ENCODE assay signal across 25 mouse cellular contexts in genomic region chr7:119279896-119280661, GRCm38 (mm10).
DNase-seq lines count a peak whose midpoint lies in the region; ATAC-seq lines count a peak whose summit lies in the region.
"Had no signal": no experiment of that assay in that cellular context is flagged by ENCODE, and none has a peak within 500 bp of the region (broad histone marks: within the 10 kb centered on the region; RNA-seq: fewer than 3 reads in every experiment).

No protein-coding gene starts in this region.

- no peak for ATAC-seq in erythroblast, adult 5-6 weeks (replicated peaks; ENCODE audit: low FRiP score, poor library complexity, severe bottlenecking)
- peak; percentile 98 for ATAC-seq in liver, embryonic 12.5 days
- peak; percentile 97 for ATAC-seq in liver, embryonic 16.5 days (ENCODE audit: low read depth)
- no peak for ATAC-seq in granulocyte monocyte progenitor cell, adult 5-6 weeks (replicated peaks; ENCODE audit: poor library complexity, severe bottlenecking)
- ATAC-seq: activated CD4-positive, CD25-positive, alpha-beta regulatory T cell, adult 4 months; CD4-positive, CD25-positive, alpha-beta regulatory T cell, adult 4 months; forebrain, embryonic 15.5 days; Patski had no signal

- H3K36me3 ChIP-seq in erythroblast, embryonic 14.5 days (ENCODE audit: control insufficient read depth): no peaks in the 10 kb centered on the region
- no peaks in the 10 kb centered on the region for H3K36me3 ChIP-seq in liver, embryonic 12.5 days
- no peaks in the 10 kb centered on the region for H3K36me3 ChIP-seq in liver, embryonic 16.5 days (ENCODE audit: control insufficient read depth, insufficient read depth)
- H3K36me3 ChIP-seq: embryonic facial prominence, embryonic 10.5 days; forebrain, embryonic 15.5 days; G1E; heart, embryonic 15.5 days had no signal

- peak; percentile 25 for DNase-seq in c-Kit-positive CD71-positive TER-119-negative erythroid progenitor cells, embryonic 14.5 days (ENCODE audit: low read depth)
- DNase-seq in Muller cell, postnatal 12 days (ENCODE audit: inconsistent ontology term): no peak
- DNase-seq in right cerebral cortex, adult 2 months (ENCODE audit: low spot score in 2 of 2): no peak
- DNase-seq: adrenal gland, postnatal 25 days; B cell, adult 2 months; cerebellum, adult 11-12 months; cerebellum, adult 9-10 months; cerebellum, postnatal 36 days; gastrocnemius, postnatal 36 days; heart, adult 2 months; heart, postnatal 14 days had no signal

- H3K9ac ChIP-seq in liver, embryonic 12.5 days: peak overlapping the region; percentile 32
- H3K9ac ChIP-seq in liver, embryonic 16.5 days (ENCODE audit: low read depth, low read length): no peak overlapping the region
- H3K9ac ChIP-seq: forebrain, embryonic 15.5 days; heart, embryonic 15.5 days; hindbrain, embryonic 14.5 days had no signal

- 31% methylated on average over 3 of the region's 3 CpGs for WGBS in liver, embryonic 12.5 days (ENCODE audit: insufficient replicate concordance)
- WGBS in liver, embryonic 16.5 days (ENCODE audit: insufficient replicate concordance): 32% methylated on average over 3 of the region's 3 CpGs

- H3K9me3 ChIP-seq in erythroblast, embryonic 14.5 days (ENCODE audit: control insufficient read depth, low read length): no peaks in the 10 kb centered on the region
- no peaks in the 10 kb centered on the region for H3K9me3 ChIP-seq in liver, embryonic 12.5 days (replicated peaks)
- no peaks in the 10 kb centered on the region for H3K9me3 ChIP-seq in liver, embryonic 16.5 days (replicated peaks; ENCODE audit: control insufficient read depth, low read length)
- H3K9me3 ChIP-seq: embryonic facial prominence, embryonic 10.5 days; forebrain, embryonic 15.5 days; heart, embryonic 15.5 days had no signal

- H3K27me3 ChIP-seq in erythroblast, embryonic 14.5 days (ENCODE audit: control insufficient read depth): peaks cover 13% of the 10 kb centered on the region
- H3K27me3 ChIP-seq in liver, embryonic 12.5 days (replicated peaks): no peaks in the 10 kb centered on the region
- no peaks in the 10 kb centered on the region for H3K27me3 ChIP-seq in liver, embryonic 16.5 days (ENCODE audit: control insufficient read depth, insufficient read depth, low read depth, low read length)
- H3K27me3 ChIP-seq: forebrain, embryonic 15.5 days; heart, embryonic 15.5 days; Patski had no signal

- peak overlapping the region; percentile 56 for H3K4me2 ChIP-seq in liver, embryonic 12.5 days
- H3K4me2 ChIP-seq in liver, embryonic 16.5 days (ENCODE audit: low read depth, low read length): peak overlapping the region; percentile 4; the same call in 1 of the 2 replicates
- H3K4me2 ChIP-seq: forebrain, embryonic 15.5 days; heart, embryonic 11.5 days; heart, embryonic 15.5 days; hindbrain, embryonic 14.5 days had no signal

- peaks cover 46% of the 10 kb centered on the region for H3K4me1 ChIP-seq in erythroblast, embryonic 14.5 days (ENCODE audit: control insufficient read depth)
- H3K4me1 ChIP-seq in liver, embryonic 12.5 days: peaks cover 35% of the 10 kb centered on the region
- peaks cover 10% of the 10 kb centered on the region for H3K4me1 ChIP-seq in liver, embryonic 16.5 days (ENCODE audit: control insufficient read depth, low read depth, low read length)
- H3K4me1 ChIP-seq: embryonic facial prominence, embryonic 10.5 days; forebrain, embryonic 15.5 days; heart, embryonic 15.5 days had no signal

- peak overlapping the region; percentile 85 for H3K27ac ChIP-seq in liver, embryonic 12.5 days
- H3K27ac ChIP-seq in liver, embryonic 16.5 days (ENCODE audit: low read length): peak overlapping the region; percentile 53
- H3K27ac ChIP-seq: embryonic facial prominence, embryonic 10.5 days; forebrain, embryonic 15.5 days; heart, adult 2 months; heart, embryonic 15.5 days; hindbrain, embryonic 14.5 days had no signal

- peak overlapping the region; percentile 7 for H3K4me3 ChIP-seq in erythroblast, embryonic 14.5 days (replicated peaks)
- H3K4me3 ChIP-seq in liver, embryonic 12.5 days: peak overlapping the region; percentile 15; the same call in 1 of the 2 replicates
- no peak overlapping the region for H3K4me3 ChIP-seq in liver, embryonic 16.5 days (ENCODE audit: low read depth, low read length)
- H3K4me3 ChIP-seq: embryonic facial prominence, embryonic 10.5 days; forebrain, embryonic 15.5 days; heart, adult 2 months; heart, embryonic 15.5 days had no signal

Comparison
In these comparisons a context has a peak if more than half of its experiments do, and no peak if none do; other contexts are left out.
1. ATAC-seq: peak in liver, embryonic 12.5 days (single experiment) and liver, embryonic 16.5 days (single experiment); none in erythroblast, adult 5-6 weeks (single experiment) and granulocyte monocyte progenitor cell, adult 5-6 weeks (single experiment).